Mouse (Mus musculus): ENCODE results near the gene Hexb.

DNA sequence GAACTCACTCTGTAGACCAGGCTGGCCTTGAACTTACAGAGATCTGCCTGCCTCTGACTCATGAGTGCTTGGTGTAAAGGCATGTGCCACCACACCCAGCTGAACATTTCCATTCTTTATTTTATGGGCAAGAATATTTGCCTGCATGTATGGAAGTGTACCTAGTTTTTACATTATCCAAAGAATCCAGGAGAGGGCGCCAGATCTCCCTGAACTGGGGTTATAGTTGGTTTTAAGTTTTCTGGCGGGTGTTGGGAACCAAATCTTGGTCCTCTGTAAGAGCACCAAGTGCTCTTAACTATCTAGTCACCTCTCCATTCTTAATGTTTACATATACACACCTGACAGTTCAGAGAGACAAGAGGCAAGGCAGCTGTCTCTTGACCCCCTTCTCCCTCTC is 34.9 kb upstream of the Hexb start:
- TF ChIP-seq POLR2A (IDR thresholded peaks at IDR 0.05; ENCODE audit: low read depth, low read length) (no peak), CTCF (IDR thresholded peaks at IDR 0.05; ENCODE audit: extremely low read depth, insufficient read depth, insufficient read length, insufficient replicate concordance) (no peak)

Measured in spleen, adult 2 months (tissue).